Mouse (Mus musculus): Measurements from ENCODE around the gene Ccdc34. TPM values are rescaled to one million over a fixed set of nuclear protein-coding genes. Genes with fewer than 3 reads are reported as not detected.

Gene Ccdc34
- polyA plus RNA-seq, 1 experiment from 2014 or later, result 28.3 TPM

DNA sequence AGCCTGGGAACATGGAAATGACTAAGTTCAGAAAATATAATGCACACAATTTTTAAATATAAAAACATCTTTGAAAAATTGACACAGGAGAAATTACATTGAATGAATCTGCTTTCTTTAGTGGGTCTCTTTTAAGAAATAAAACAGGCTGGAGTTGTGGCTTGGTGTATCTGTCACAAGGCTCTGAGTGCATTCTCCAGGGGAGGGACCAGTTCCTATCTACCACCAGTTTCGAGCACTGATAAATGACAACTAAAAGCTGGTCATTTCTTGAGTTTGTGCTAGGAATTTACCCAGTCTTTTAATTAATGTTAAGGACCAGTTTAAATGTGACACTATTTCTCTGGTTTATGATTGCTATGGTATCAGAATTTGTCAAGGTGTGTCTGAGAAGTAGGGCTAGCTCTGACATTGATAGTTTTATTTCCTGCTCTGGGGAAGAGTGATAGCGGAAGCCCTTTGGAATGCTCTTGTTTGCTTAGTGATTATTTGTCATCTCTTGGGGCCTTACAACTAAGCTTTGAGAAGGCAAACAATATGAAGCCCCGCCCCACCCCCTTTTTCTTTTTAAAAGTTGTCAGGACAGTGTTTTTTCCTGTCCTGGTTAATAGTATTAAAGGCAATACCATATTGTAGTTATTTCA lies 11.9 kb upstream of the Ccdc34 start:
- Histone ChIP-seq H3K27me3 (replicated peaks) (no peaks in the 10 kb centered on the region), H3K27ac (replicated peaks) (no peak overlapping the region), H3K4me2 (no peak overlapping the region), H3K4me1 (no peaks in the 10 kb centered on the region), H3K9me3 (replicated peaks) (no peaks in the 10 kb centered on the region), H3K36me3 (peaks cover 19% of the 10 kb centered on the region), H3K4me3 (replicated peaks) (no peak overlapping the region), H3K9ac (replicated peaks) (no peak overlapping the region)
- no peak for ATAC-seq (ENCODE audit: low FRiP score)
- 88% methylated on average over 3 of the region's 3 CpGs for WGBS

DNA sequence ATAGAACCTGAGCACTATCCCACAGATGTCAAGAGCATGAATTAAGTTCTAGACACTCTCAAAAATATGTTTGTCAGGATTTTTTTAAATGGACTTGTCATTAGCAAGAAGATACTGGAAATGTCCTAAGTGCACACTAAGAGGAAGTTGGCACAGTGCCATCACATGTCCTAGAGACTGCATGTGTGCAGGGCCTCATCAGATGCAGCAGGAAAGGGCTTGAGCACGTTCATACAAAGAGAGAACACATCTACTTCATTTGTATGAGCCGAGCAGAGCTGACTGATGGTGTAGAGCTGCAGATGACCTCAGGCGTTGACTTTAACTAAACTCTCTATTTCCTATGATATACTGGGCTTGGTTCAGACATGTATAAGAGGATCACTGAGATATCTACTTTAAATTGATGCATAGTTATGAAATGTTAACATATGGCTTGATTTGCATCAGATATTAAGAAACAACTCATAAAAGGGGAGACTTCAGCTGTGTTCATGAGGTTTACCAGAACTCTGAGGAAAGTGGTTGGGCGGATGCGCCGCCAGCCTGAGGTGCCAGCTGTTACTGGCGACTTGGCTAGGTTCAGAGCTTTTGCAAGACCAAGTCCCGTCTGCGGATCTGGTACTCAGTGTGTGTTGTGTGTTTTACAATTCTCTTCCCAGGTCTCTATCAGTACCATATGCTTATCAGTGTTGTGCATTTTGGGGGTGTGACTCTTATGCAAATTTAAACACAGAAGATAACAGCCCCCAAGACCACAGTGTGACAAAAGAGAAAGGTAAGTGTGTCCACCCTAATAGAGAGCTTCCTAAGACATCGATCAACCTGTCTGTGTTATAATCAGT lies 10.0 kb upstream of the Ccdc34 start:
- no peak for ATAC-seq (ENCODE audit: low FRiP score)
- no peak overlapping the region for H3K4me2 ChIP-seq
- no peaks in the 10 kb centered on the region for H3K9me3 ChIP-seq (replicated peaks)
- H3K9ac ChIP-seq (replicated peaks), result no peak overlapping the region
- no peak overlapping the region for H3K4me3 ChIP-seq (replicated peaks)
- no peak overlapping the region for H3K27ac ChIP-seq (replicated peaks)
- H3K4me1 ChIP-seq, result no peaks in the 10 kb centered on the region
- WGBS, result 91% methylated on average over 10 of the region's 10 CpGs
- no peaks in the 10 kb centered on the region for H3K27me3 ChIP-seq (replicated peaks)
- peaks cover 14% of the 10 kb centered on the region for H3K36me3 ChIP-seq

DNA sequence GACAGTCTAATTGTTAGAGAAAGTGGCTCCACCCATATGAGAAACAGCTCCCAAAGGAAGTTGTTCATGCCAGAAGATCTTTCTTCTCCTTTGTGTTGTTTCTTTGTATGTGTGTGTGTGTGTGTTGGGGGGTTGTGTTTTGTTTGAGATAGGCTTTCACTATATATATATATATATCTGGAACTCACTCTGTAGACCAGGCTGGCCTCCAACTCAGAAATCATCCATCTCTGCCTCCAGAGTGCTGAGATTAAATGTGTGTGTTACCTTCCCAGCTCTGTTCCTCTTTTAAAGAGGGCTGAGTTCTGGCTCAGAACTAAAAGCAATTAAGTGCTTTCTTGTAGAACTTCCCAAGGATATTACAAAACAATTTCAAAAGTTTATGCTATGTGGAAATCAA lies 8.2 kb upstream of the Ccdc34 start:
- ATAC-seq (ENCODE audit: low FRiP score), result no peak

DNA sequence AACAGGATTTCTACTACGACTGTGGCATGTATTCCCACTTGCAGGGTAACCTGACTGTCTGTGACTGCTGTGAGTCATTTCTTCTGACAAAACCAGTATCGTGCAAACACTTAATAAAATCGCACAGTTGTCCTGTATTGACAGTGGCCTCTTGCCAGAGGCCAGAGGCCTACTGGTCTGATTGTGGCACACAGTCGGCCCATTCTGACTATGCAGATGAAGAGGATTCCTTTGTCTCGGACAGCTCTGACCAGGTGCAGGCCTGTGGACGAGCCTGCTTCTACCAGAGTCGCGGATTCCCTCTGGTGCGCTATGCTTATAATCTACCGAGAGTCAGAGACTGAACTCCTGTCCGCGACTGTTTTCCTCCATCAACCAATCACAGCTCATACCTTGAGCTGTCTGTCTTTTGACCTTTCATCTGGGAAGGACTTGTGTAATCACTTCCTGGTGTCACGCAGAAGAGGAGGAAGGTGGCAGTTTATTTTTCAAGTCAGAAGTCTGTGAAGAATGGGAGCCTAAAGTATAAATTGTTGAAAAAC lies 5.4 kb upstream of the Ccdc34 start:
- no peak overlapping the region for H3K4me2 ChIP-seq
- H3K4me1 ChIP-seq, result peaks cover 6% of the 10 kb centered on the region
- no peak overlapping the region for H3K27ac ChIP-seq (replicated peaks)
- H3K27me3 ChIP-seq (replicated peaks), result no peaks in the 10 kb centered on the region
- no peak overlapping the region for H3K4me3 ChIP-seq (replicated peaks)
- H3K36me3 ChIP-seq, result peaks cover 14% of the 10 kb centered on the region
- H3K9ac ChIP-seq (replicated peaks), result no peak overlapping the region
- H3K9me3 ChIP-seq (replicated peaks), result no peaks in the 10 kb centered on the region
- 76% methylated on average over 13 of the region's 13 CpGs for WGBS
- no peak for ATAC-seq (ENCODE audit: low FRiP score)

More for the DNA sequence above, 8.2 kb upstream of the Ccdc34 start:
- no peak overlapping the region for H3K9ac ChIP-seq (replicated peaks)
- no peaks in the 10 kb centered on the region for H3K27me3 ChIP-seq (replicated peaks)
- no peak overlapping the region for H3K27ac ChIP-seq (replicated peaks)
- H3K4me1 ChIP-seq, result no peaks in the 10 kb centered on the region
- H3K4me2 ChIP-seq, result no peak overlapping the region
- H3K9me3 ChIP-seq (replicated peaks), result no peaks in the 10 kb centered on the region
- peaks cover 17% of the 10 kb centered on the region for H3K36me3 ChIP-seq
- H3K4me3 ChIP-seq (replicated peaks), result no peak overlapping the region

DNA sequence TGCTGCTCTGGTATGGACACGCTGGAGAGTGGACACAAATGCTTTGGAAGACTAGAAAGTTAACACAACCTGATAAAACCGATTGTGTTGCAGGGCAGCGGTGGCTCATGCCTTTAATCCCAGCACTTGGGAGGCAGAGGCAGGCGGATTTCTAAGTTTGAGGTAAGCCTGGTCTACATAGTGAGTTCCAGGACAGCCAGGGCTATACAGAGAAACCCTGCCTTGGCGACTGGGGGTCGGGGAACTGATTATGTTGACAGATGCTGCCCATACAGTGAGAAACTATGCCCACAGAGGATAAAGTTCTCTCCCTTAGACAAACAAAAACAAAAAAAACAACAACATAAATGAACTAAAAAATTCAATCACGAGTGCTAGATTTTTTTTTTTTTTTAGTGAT lies 530 bp upstream of the Ccdc34 start:
- Histone ChIP-seq H3K4me2 (peak overlapping the region; percentile 71), H3K9ac (replicated peaks) (peak overlapping the region; percentile 94; the same call in 1 of the 2 replicates), H3K27me3 (replicated peaks) (no peaks in the 10 kb centered on the region), H3K4me3 (replicated peaks) (peak overlapping the region; percentile 87), H3K9me3 (replicated peaks) (no peaks in the 10 kb centered on the region), H3K27ac (replicated peaks) (peak overlapping the region; percentile 90), H3K36me3 (peaks cover 8% of the 10 kb centered on the region; the same call in 1 of the 2 replicates), H3K4me1 (peaks cover 31% of the 10 kb centered on the region)
- ATAC-seq (ENCODE audit: low FRiP score), result peak; percentile 29; the same call in 1 of the 2 replicates
- WGBS, result 41% methylated on average over 7 of the region's 7 CpGs

DNA sequence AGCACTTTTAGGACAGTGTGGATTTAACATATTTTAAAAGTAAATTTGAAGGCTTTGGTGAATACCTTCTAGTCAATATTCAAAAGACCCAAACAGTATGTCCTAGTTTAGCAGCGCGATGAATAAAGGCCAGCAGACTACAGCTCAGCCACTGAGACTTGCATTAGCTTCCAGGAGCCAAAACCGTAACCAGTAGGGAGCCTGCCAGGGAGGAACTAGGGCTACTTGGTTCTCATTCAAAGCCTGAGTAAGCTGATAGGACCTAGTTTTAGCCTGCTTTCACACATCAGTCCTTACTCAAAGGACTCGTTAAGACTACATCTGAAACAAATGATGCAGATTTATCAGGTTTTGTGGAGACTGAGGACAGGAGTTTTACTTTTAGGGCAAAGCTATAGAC lies 2.0 kb downstream of the Ccdc34 start:
- peaks cover 31% of the 10 kb centered on the region for H3K4me1 ChIP-seq
- no peaks in the 10 kb centered on the region for H3K27me3 ChIP-seq (replicated peaks)
- no peak overlapping the region for H3K9ac ChIP-seq (replicated peaks)
- H3K36me3 ChIP-seq, result peaks cover 9% of the 10 kb centered on the region; the same call in 1 of the 2 replicates
- no peak for ATAC-seq (ENCODE audit: low FRiP score)
- H3K4me2 ChIP-seq, result peak overlapping the region; percentile 71
- H3K4me3 ChIP-seq (replicated peaks), result no peak overlapping the region
- WGBS, result 72% methylated on average over 4 of the region's 4 CpGs
- H3K9me3 ChIP-seq (replicated peaks), result no peaks in the 10 kb centered on the region
- no peak overlapping the region for H3K27ac ChIP-seq (replicated peaks)

DNA sequence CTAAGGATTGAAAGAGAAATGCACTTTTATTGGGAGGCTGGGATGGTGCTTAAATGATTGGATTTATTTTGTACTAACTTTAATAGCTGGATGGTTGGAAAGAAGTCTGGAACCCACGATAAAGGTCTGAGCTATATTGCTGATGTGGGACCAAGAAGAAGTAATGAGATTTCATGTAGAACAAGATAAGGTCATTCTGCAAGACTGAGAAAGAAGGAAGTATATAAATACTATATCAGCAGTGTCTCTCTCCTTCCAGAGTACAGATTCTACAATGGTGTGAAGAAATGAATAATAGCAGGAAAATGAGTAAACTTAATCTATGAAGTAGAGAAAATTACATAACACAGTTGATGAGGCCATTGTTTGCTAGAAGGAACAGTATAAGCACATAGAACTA lies 2.8 kb downstream of the Ccdc34 start:
- Histone ChIP-seq H3K9ac (replicated peaks) (no peak overlapping the region), H3K27me3 (replicated peaks) (no peaks in the 10 kb centered on the region), H3K4me1 (peaks cover 31% of the 10 kb centered on the region), H3K36me3 (peaks cover 9% of the 10 kb centered on the region; the same call in 1 of the 2 replicates), H3K4me3 (replicated peaks) (no peak overlapping the region), H3K27ac (replicated peaks) (no peak overlapping the region), H3K4me2 (peak overlapping the region; percentile 71; the same call in 1 of the 2 replicates), H3K9me3 (replicated peaks) (no peaks in the 10 kb centered on the region)
- 78% methylated on average over 1 of the region's 1 CpGs for whole genome bisulfite sequencing
- no peak for ATAC-seq (ENCODE audit: low FRiP score)

DNA sequence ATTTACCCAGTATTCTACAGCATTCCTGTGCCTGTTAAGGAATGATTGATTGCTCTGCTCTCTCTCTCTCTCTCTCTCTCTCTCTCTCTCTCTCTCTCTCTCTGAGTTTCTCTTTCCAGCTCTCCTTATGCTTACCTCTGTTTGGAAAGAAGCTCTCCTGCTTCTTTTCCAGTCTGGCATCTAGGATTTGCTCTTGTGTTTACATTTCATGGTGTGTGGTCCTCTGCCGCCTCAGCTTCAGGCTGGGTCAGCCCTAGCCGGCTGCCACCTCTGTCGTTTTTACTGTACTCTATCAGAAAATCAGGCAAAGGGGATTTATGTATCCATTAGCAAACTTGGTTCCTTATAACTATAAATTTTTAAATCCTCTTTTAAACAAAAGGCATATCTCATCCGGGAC lies 18.6 kb downstream of the Ccdc34 start:
- H3K9ac ChIP-seq (replicated peaks), result no peak overlapping the region
- H3K4me1 ChIP-seq, result peaks cover 3% of the 10 kb centered on the region; the same call in 1 of the 2 replicates
- 50% methylated on average over 4 of the region's 4 CpGs for WGBS

DNA sequence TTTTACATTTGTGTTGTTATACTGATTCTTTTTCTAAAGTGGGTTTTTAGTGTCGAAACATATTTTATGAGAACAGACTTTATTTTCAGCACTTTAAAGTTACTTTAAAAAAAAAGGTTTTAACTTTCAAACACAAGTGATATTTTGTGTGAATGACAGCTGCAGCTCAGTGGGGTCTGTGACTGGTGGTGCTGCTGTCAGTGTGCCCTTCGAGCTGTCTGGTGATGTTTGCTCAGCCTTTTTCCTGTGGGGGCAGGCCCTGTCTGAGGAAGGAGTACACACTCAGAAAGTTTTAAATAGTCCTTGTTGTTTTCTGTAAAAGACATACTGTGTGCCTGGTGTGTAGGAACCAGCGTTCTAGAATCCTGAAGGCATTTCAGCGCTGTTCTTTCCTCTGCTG lies 19.0 kb downstream of the Ccdc34 start:
- Histone ChIP-seq H3K9ac (replicated peaks) (no peak overlapping the region), H3K36me3 (peaks cover 8% of the 10 kb centered on the region), H3K9me3 (replicated peaks) (no peaks in the 10 kb centered on the region), H3K4me3 (replicated peaks) (no peak overlapping the region), H3K4me2 (no peak overlapping the region), H3K27me3 (replicated peaks) (no peaks in the 10 kb centered on the region), H3K27ac (replicated peaks) (no peak overlapping the region), H3K4me1 (peaks cover 3% of the 10 kb centered on the region; the same call in 1 of the 2 replicates)
- no peak for ATAC-seq (ENCODE audit: low FRiP score)
- 81% methylated on average over 4 of the region's 4 CpGs for WGBS

More for the DNA sequence above, 18.6 kb downstream of the Ccdc34 start:
- peaks cover 8% of the 10 kb centered on the region for H3K36me3 ChIP-seq
- H3K27ac ChIP-seq (replicated peaks), result no peak overlapping the region
- H3K27me3 ChIP-seq (replicated peaks), result no peaks in the 10 kb centered on the region
- no peaks in the 10 kb centered on the region for H3K9me3 ChIP-seq (replicated peaks)
- ATAC-seq (ENCODE audit: low FRiP score), result no peak
- H3K4me3 ChIP-seq (replicated peaks), result no peak overlapping the region
- H3K4me2 ChIP-seq, result no peak overlapping the region

DNA sequence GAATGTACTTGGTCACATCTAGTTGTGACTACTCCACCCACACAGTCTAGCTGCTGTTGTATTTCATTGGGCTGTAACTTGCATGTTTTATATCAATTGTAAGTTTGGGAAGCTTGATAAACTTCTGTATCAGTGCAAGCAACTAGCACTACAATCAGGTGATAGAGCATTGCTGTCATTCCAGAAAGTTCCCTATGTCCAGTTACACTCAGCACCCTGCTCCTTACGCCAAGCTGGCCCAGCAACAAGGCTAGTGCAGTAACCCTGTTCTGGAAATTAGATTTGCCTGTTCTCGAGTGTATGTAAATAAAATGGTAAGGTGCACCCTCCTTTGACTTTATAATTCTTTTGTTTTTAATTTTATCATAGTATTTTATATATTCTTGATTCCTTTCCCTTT lies 19.6 kb downstream of the Ccdc34 start:
- no peaks in the 10 kb centered on the region for H3K27me3 ChIP-seq (replicated peaks)
- peaks cover 3% of the 10 kb centered on the region; the same call in 1 of the 2 replicates for H3K4me1 ChIP-seq
- H3K36me3 ChIP-seq, result peaks cover 8% of the 10 kb centered on the region
- H3K4me3 ChIP-seq (replicated peaks), result no peak overlapping the region
- H3K9me3 ChIP-seq (replicated peaks), result no peaks in the 10 kb centered on the region
- ATAC-seq (ENCODE audit: low FRiP score), result no peak
- no peak overlapping the region for H3K27ac ChIP-seq (replicated peaks)
- no peak overlapping the region for H3K9ac ChIP-seq (replicated peaks)
- H3K4me2 ChIP-seq, result no peak overlapping the region
- 87% methylated on average over 2 of the region's 2 CpGs for WGBS

DNA sequence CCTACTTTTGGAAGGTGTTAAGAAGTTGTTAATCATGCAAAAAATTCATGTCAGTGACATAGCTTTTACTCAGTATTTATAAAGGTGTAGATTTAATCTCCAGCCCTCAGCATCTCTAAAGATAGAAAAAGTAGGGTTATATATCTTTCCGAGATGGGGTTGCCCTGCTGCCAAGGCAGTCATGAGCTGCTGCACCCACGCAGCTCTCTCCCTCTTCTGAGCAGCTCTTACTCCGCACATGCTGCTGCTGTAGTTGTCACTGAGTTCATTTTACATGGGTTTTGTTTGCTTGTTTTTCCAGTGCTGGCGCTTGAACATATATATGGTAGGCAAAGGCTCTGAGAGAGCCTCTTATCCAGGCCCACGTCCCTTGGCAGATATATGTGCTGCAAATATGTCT lies 20.7 kb downstream of the Ccdc34 start:
- ATAC-seq (ENCODE audit: low FRiP score), result no peak
- Histone ChIP-seq H3K27me3 (replicated peaks) (no peaks in the 10 kb centered on the region), H3K4me2 (no peak overlapping the region), H3K9me3 (replicated peaks) (no peaks in the 10 kb centered on the region), H3K4me3 (replicated peaks) (no peak overlapping the region), H3K9ac (replicated peaks) (no peak overlapping the region), H3K27ac (replicated peaks) (no peak overlapping the region), H3K4me1 (peaks cover 3% of the 10 kb centered on the region; the same call in 1 of the 2 replicates), H3K36me3 (peaks cover 8% of the 10 kb centered on the region)
- WGBS, result 87% methylated on average over 5 of the region's 5 CpGs

Measured in neural tube, embryonic 15.5 days (tissue).